Mouse (Mus musculus): ENCODE data around the gene Pramef17.
"Not testable (repeated sequence)": the region's sequence is repeated elsewhere in the genome, so short reads cannot be mapped to it uniquely, and the experiment has no call there.

Pramef17 gene

DNA sequence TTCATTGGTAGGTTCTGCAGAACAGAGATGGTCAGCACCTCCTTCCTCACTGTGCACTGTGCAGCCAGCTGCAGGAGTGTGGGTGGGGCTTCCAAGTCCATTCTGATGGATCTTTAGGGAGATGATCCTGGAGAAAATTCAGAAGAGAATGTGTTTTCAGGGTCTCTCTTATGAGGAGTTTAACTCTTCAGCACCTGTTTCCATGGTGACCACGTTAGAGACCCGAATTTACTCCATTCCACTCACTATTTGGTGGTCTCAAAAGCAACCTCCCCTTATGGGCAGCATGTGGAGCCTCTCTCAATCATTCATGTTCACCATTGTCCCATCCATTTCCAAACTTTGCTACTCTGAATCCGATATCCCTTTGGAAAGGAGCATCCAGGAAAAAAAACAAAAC lies at the start of gene Pramef17:
Gene Pramef17 (minus strand): TSS at position 101 of the 400 bp plus-strand sequence.
- TF ChIP-seq GATA4 (IDR thresholded peaks at IDR 0.05; ENCODE audit: insufficient replicate concordance, low read length), result not testable (repeated sequence)

DNA sequence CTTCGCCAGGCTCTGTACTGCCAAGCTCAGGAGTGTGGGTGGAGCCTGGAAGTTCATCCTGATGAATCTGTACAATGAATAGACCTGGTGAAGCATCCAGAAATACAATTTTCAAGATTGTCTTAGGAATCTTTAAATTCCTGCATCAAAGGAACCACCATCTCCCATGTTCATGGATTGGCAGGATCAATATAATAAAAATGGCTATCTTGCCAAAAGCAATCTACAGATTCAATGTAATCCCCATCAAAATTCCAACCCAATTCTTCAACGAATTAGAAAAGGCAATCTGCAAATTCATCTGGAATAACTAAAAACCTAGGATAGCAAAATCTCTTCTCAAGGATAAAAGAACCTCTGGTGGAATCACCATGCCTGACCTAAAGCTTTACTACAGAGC lies 27.3 kb downstream of the Pramef17 start, which contains the start of gene Gm13101:
Gene Gm13101 (minus strand): TSS at position 101 of the 400 bp plus-strand sequence.
- TF ChIP-seq GATA4 (IDR thresholded peaks at IDR 0.05; ENCODE audit: insufficient replicate concordance, low read length), result not testable (repeated sequence)

DNA sequence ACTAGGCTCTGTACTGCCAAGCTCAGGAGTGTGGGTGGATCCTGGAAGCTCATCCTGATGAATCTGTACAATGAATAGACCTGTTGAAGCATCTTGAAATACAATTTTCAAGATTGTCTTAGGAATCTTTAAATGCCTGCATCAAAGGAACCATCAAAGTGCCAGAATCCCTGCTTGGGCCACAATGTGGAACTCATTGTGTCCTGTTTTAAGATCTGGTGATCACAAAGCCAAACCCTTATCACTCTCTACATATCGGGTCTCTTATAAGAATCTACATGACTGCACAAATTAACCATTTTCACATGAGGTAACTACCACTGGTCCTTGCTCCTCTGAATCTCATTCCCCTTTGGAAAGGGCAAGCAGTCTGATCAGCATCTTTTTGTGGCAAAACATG lies 43.3 kb downstream of the Pramef17 start, which contains the start of gene Pramef25:
Gene Pramef25 (minus strand): TSS at position 101 of the 400 bp plus-strand sequence.
- TF ChIP-seq GATA4 (IDR thresholded peaks at IDR 0.05; ENCODE audit: insufficient replicate concordance, low read length), result not testable (repeated sequence)
